Mouse (Mus musculus): Measurements from ENCODE around the gene Map1b.

Map1b gene

GRCm38 (mm10) chr13:99447403-99448199 lies 68.7 kb downstream of the Map1b start:
- no peak for DNase-seq (ENCODE audit: low read depth, low spot score)

GRCm38 (mm10) chr13:99447002-99447401 lies 69.3 kb downstream of the Map1b start:
- DNase-seq (ENCODE audit: low read depth, low spot score): no peak

- no peak for DNase-seq (ENCODE audit: low read depth, low spot score)
Measured at GRCm38 (mm10) chr13:99444880-99445279, 71.5 kb downstream of the Map1b start.

GRCm38 (mm10) chr13:99444431-99444871 lies 71.9 kb downstream of the Map1b start:
- no peak for DNase-seq (ENCODE audit: low read depth, low spot score)

- no peak for DNase-seq (ENCODE audit: low read depth, low spot score)
Measured at GRCm38 (mm10) chr13:99443484-99444175, 72.7 kb downstream of the Map1b start.

- DNase-seq (ENCODE audit: low read depth, low spot score): no peak
Measured at GRCm38 (mm10) chr13:99442434-99443249, 73.7 kb downstream of the Map1b start.

- no peak for DNase-seq (ENCODE audit: low read depth, low spot score)
Measured at GRCm38 (mm10) chr13:99441700-99442433, 74.5 kb downstream of the Map1b start.

GRCm38 (mm10) chr13:99440228-99440627 lies 76.1 kb downstream of the Map1b start:
- DNase-seq (ENCODE audit: low read depth, low spot score): no peak

GRCm38 (mm10) chr13:99439357-99439756 lies 77.0 kb downstream of the Map1b start:
- no peak for DNase-seq (ENCODE audit: low read depth, low spot score)

GRCm38 (mm10) chr13:99437051-99437450 lies 79.3 kb downstream of the Map1b start:
- DNase-seq (ENCODE audit: low read depth, low spot score): no peak

- DNase-seq (ENCODE audit: low read depth, low spot score): no peak
Measured at GRCm38 (mm10) chr13:99434494-99434893, 81.8 kb downstream of the Map1b start.

GRCm38 (mm10) chr13:99433068-99434008 lies 83.0 kb downstream of the Map1b start:
- no peak for DNase-seq (ENCODE audit: low read depth, low spot score)

- DNase-seq (ENCODE audit: low read depth, low spot score): no peak
Measured at GRCm38 (mm10) chr13:99423581-99423980, 92.8 kb downstream of the Map1b start.

- no peak for DNase-seq (ENCODE audit: low read depth, low spot score)
Measured at GRCm38 (mm10) chr13:99416601-99417000, 99.7 kb downstream of the Map1b start.

- no peak for DNase-seq (ENCODE audit: low read depth, low spot score)
Measured at GRCm38 (mm10) chr13:99414352-99414742, 102.0 kb downstream of the Map1b start.

GRCm38 (mm10) chr13:99413481-99414351 lies 102.6 kb downstream of the Map1b start:
- no peak for DNase-seq (ENCODE audit: low read depth, low spot score)

- peak; percentile 54 for DNase-seq (ENCODE audit: low read depth, low spot score)
Measured at GRCm38 (mm10) chr13:99412477-99413080, 103.8 kb downstream of the Map1b start.

- no peak for DNase-seq (ENCODE audit: low read depth, low spot score)
Measured at GRCm38 (mm10) chr13:99411761-99412160, 104.6 kb downstream of the Map1b start.

All from retina, adult 2 months (tissue).